Comparison of ENCODE assay signal across 8 mouse cellular contexts in genomic region chrX:20059381-20059971, GRCm38 (mm10). TPM values are rescaled to one million over a fixed set of nuclear protein-coding genes. Genes with fewer than 3 reads are reported as not detected.
DNase-seq lines count a peak whose midpoint lies in the region; ATAC-seq and TF ChIP-seq lines count a peak whose summit lies in the region.

Gene Chst7, plus strand, starts transcription at chrX:20059560.

- H3K36me3 ChIP-seq in hindbrain, postnatal 0 days (ENCODE audit: insufficient read depth, low read length): no peaks in the 10 kb centered on the region
- no peaks in the 10 kb centered on the region for H3K36me3 ChIP-seq in macrophage (ENCODE audit: inconsistent target)

- H3K4me1 ChIP-seq in hindbrain, postnatal 0 days (ENCODE audit: insufficient read depth, low read length): no peaks in the 10 kb centered on the region

- DNase-seq in adrenal gland, postnatal 10 days: peak; percentile 76
- DNase-seq in embryo, embryonic 10.5 days (ENCODE audit: low spot score): peak; percentile 80
- peak; percentile 69 for DNase-seq in gastrocnemius, postnatal 14 days
- peak; percentile 62 for DNase-seq in hindbrain, postnatal 0 days (ENCODE audit: low spot score)
- peak; percentile 4 to 20 for DNase-seq in left cerebral cortex, adult 8-10 months (ENCODE audit: low spot score in 2 of 2)
- peak; percentile 25 for DNase-seq in right cerebral cortex, postnatal 14 days

- peak within 1 kb of the TSS; percentile 43 for H3K4me3 ChIP-seq in hindbrain, postnatal 0 days (ENCODE audit: low read length)
- H3K4me3 ChIP-seq in macrophage (ENCODE audit: inconsistent target): peak within 1 kb of the TSS; percentile 29

- H3K9me3 ChIP-seq in hindbrain, postnatal 0 days (ENCODE audit: low read length): no peaks in the 10 kb centered on the region; the same call in 1 of the 2 replicates

- peak within 1 kb of the TSS; percentile 60 for H3K4me2 ChIP-seq in hindbrain, postnatal 0 days (ENCODE audit: low read depth, low read length)

- H3K27me3 ChIP-seq in hindbrain, postnatal 0 days (ENCODE audit: insufficient read depth, low read length): no peaks in the 10 kb centered on the region

- 28% methylated on average over 40 of the region's 40 CpGs for WGBS in hindbrain, postnatal 0 days
- 15% methylated on average over 33 of the region's 40 CpGs for WGBS in macrophage (ENCODE audit: missing documents)

- H3K79me2 ChIP-seq in macrophage (ENCODE audit: inconsistent target): no peaks in the 10 kb centered on the region

- ATAC-seq in hindbrain, postnatal 0 days: peak; percentile 89
- ATAC-seq in activated CD4-positive, CD25-positive, alpha-beta regulatory T cell, adult 4 months: no peak

- H3K9ac ChIP-seq in hindbrain, postnatal 0 days (replicated peaks; ENCODE audit: low read length): no peak within 1 kb of the TSS; the same call in 1 of the 2 replicates

- no peak within 1 kb of the TSS for H3K27ac ChIP-seq in hindbrain, postnatal 0 days
- H3K27ac ChIP-seq in macrophage: no peak within 1 kb of the TSS

- intact Hi-C loops in gastrocnemius, postnatal 14 days (cut with DNase I; ENCODE audit: low total_unique reads): no loop called here

- TF ChIP-seq CTCF in hindbrain, postnatal 0 days (IDR thresholded peaks at IDR 0.05; ENCODE audit: low read depth): no peak

RNA-seq across cellular contexts. Expression of gene Chst7, which starts in this region (rescaled TPM):
- total RNA-seq in adrenal gland, postnatal 10 days (2021): 1 to 10 TPM; 4.2 to 5.6 TPM
- 1 to 10 TPM; 4.6 to 6.0 TPM for total RNA-seq in gastrocnemius, postnatal 14 days (2021)
- 15.0 and 19.9 TPM in 2 replicates for total RNA-seq in hindbrain, postnatal 0 days (2014; rRNA removed)
- 7.1 and 7.7 TPM in 2 replicates for polyA plus RNA-seq in hindbrain, postnatal 0 days (2015; fragmentation: Nextera tagmentation; extraction: Ambion mirVana)
- 1 to 10 TPM; 1.1 to 3.0 (median 2.0) TPM for total RNA-seq in left cerebral cortex, adult 8-10 months (2022)
- total RNA-seq in macrophage (2018; cell fraction: chromatin; rRNA removed): 1 to 10 TPM in 6 of 26 experiments, under 1 TPM in 14, not detected in 6; 0.37 to 2.1 (median 0.75) TPM
- total RNA-seq in macrophage (2018; cell fraction: cytosol; rRNA removed): 1 to 10 TPM in 22 of 26 experiments, under 1 TPM in 4; 0.61 to 3.4 (median 1.5) TPM
- total RNA-seq in macrophage (2018; cell fraction: nucleus; rRNA removed): 1 to 10 TPM in 24 of 26 experiments, under 1 TPM in 2; 0.81 to 4.6 (median 1.9) TPM
- 0.47 to 1.8 TPM (median 1.2 TPM) in 3 replicates for polyA plus RNA-seq in macrophage (2018)
- under 1 TPM in 1 of 2 experiments, not detected in 1; 0.20 TPM for polyA plus RNA-seq in activated CD4-positive, CD25-positive, alpha-beta regulatory T cell, adult 4 months (2017; shearing (Covaris generic))

Comparison
In these comparisons a context has a peak if more than half of its experiments do, and no peak if none do; other contexts are left out.
1. DNase-seq: peak in every context shown above with its lines; median percentile 80 in embryo, embryonic 10.5 days; 76 in adrenal gland, postnatal 10 days; 69 in gastrocnemius, postnatal 14 days; 62 in hindbrain, postnatal 0 days; 25 in right cerebral cortex, postnatal 14 days; 12 in left cerebral cortex, adult 8-10 months.